Mouse (Mus musculus) forebrain, embryonic 10.5 days (tissue): ENCODE data around the gene Armc2. TPM values are rescaled to one million over a fixed set of nuclear protein-coding genes. Genes with fewer than 3 reads are reported as not detected.
"Not testable (repeated sequence)": the region's sequence is repeated elsewhere in the genome, so short reads cannot be mapped to it uniquely, and the experiment has no call there.

Experiments used
- DNase-seq: peaks from one replicate; pipeline ENCODE4 v3.0.0-alpha.2; 2017; ENCODE audit warnings: low spot score; ENCODE audit errors: extremely low spot score
- H3K27ac ChIP-seq: fragments of 300-500 bp; sonication (generic); 2 replicates; pipeline ENCODE4 v1.5.1; 2016; ENCODE audit warnings: mild to moderate bottlenecking
- H3K27me3 ChIP-seq: fragments of 300-500 bp; sonication (generic); 2 replicates; pipeline ENCODE4 v1.6.1; 2016; ENCODE audit warnings: mild to moderate bottlenecking; ENCODE audit not compliant: poor library complexity, severe bottlenecking
- H3K36me3 ChIP-seq: fragments of 300-500 bp; sonication (generic); replicated peaks from 2 replicates; pipeline ENCODE4 v1.6.1; 2016; ENCODE audit warnings: mild to moderate bottlenecking, moderate library complexity
- H3K4me1 ChIP-seq: fragments of 300-500 bp; sonication (generic); 2 replicates; pipeline ENCODE4 v1.6.1; 2016
- H3K4me3 ChIP-seq: fragments of 300-500 bp; sonication (generic); 2 replicates; pipeline ENCODE4 v1.5.1; 2016; ENCODE audit warnings: mild to moderate bottlenecking, moderate library complexity
- H3K9me3 ChIP-seq: fragments of 300-500 bp; sonication (generic); 2 replicates; pipeline ENCODE4 v1.6.1; 2016; ENCODE audit warnings: mild to moderate bottlenecking, moderate library complexity
- WGBS: fragments of 180-500 bp; shearing (Covaris S2); methylation state at CpG from one replicate; pipeline ENCODE4 v1.1.7; 2016; 5-methylcytosine and 5-hydroxymethylcytosine counted together
- polyA plus RNA-seq: library from polyadenylated mRNA; unstranded; fragments of >200 nt; fragmentation: Nextera tagmentation; extraction: Ambion mirVana; gene quantifications from 2 replicates; pipeline ENCODE4 v1.2.1, GENCODE M21; 2016

Armc2 gene
- polyA plus RNA-seq, 1 experiment from 2014 or later = 3.0 TPM

DNA sequence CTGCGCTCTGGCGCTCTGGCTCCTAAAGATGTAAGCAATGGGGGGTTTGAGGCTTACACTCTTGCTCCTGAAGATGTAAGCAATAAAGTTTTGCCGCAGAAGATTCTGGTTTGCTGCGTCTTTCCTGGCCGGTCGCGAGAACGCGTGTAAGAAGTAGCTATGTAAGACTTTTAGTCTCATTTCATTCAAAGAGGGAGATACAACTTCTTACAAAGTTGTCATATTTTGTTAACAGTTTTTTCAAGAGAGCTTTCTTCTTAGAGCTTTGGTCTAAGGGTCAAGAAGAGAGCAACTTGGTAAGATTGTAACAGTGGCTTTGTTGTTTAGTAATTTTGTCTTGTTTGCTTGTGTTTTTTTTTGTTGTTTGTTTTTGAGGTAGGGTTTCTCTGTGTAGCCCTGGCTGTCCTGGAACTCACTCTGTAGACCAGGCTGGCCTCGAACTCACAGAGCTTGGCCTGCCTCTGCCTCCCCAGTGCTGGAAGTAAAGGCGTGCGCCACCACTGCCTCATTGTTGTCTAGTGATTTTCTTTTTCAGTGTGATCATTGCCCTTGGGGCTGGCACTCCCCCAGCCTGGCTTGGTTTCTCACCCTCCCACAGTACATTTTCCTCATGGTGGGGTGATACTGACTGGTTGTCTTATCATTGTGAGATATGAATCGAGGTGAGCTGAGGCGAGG, 65.3 kb downstream of the Armc2 start:
- Histone ChIP-seq H3K4me1 (no peaks in the 10 kb centered on the region), H3K36me3 (no peaks in the 10 kb centered on the region), H3K27me3 (no peaks in the 10 kb centered on the region), H3K9me3 (no peaks in the 10 kb centered on the region), H3K4me3 (no peak overlapping the region), H3K27ac (no peak overlapping the region)
- WGBS = 95% methylated on average over 14 of the region's 14 CpGs
- DNase-seq = no peak

GRCm38 (mm10) chr10:41952354-41952753, 65.9 kb downstream of the Armc2 start:
- not testable (repeated sequence) for H3K4me3 ChIP-seq, H3K9me3 ChIP-seq, H3K36me3 ChIP-seq, H3K4me1 ChIP-seq, H3K27ac ChIP-seq, H3K27me3 ChIP-seq, DNase-seq
- 97% methylated on average over 9 of the region's 10 CpGs for WGBS

DNA sequence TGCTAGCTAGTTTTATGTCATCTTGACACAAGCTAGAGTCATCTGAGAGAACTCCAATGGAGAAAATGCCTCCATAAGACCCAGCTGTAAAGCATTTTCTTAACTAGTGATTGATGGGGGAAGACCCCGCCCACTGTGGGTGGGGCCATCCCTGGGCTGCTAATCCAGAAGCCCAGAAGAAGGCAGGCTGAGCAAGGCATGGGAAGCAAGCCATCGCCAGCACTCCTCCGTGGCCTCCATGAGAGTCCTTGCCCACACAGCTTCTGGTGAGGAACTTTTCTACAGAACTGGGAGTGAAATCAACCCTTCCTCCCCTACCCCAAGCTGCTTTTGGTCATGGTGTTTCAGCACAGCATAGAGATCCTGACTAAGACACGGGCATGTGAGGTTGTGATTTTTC, 79.2 kb downstream of the Armc2 start:
- Histone ChIP-seq H3K9me3 (no peaks in the 10 kb centered on the region), H3K36me3 (no peaks in the 10 kb centered on the region), H3K4me1 (peaks cover 35% of the 10 kb centered on the region), H3K4me3 (no peak overlapping the region), H3K27me3 (no peaks in the 10 kb centered on the region; the same call in 1 of the 2 replicates), H3K27ac (no peak overlapping the region)
- WGBS = 79% methylated on average over 4 of the region's 4 CpGs
- DNase-seq = no peak

- H3K4me3 ChIP-seq = no peak overlapping the region
- no peak for DNase-seq
- no peaks in the 10 kb centered on the region for H3K36me3 ChIP-seq
- H3K4me1 ChIP-seq = peaks cover 35% of the 10 kb centered on the region
- WGBS = 79% methylated on average over 4 of the region's 4 CpGs
- peak overlapping the region; percentile 44; the same call in 1 of the 2 replicates for H3K27ac ChIP-seq
- H3K9me3 ChIP-seq = no peaks in the 10 kb centered on the region
- H3K27me3 ChIP-seq = no peaks in the 10 kb centered on the region; the same call in 1 of the 2 replicates
These were observed 81.1 kb downstream of the Armc2 start for GRCm38 (mm10) chr10:41937176-41937575.

DNA sequence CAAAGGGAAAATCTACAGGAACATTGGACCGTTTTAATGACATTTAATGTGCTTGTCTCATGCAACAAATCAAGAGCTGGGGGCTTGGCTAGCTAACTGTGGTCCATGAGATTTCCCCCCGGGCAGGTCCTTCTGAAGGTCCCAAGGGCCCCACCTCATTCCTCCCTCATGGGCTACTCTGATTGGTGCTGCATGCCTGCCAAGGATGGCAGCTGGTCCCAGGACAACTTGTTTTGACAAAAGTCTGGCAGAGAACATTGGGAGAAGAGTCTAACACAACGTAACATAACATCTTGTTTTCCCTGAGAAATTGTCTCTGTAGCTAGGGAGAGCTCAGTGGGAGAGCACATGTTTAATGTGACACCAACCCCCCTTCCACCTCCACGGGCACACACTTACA, 82.1 kb downstream of the Armc2 start:
- no peak overlapping the region for H3K27ac ChIP-seq
- peaks cover 38% of the 10 kb centered on the region for H3K4me1 ChIP-seq
- DNase-seq = no peak
- H3K9me3 ChIP-seq = no peaks in the 10 kb centered on the region
- H3K27me3 ChIP-seq = no peaks in the 10 kb centered on the region; the same call in 1 of the 2 replicates
- no peaks in the 10 kb centered on the region for H3K36me3 ChIP-seq
- H3K4me3 ChIP-seq = no peak overlapping the region
- 89% methylated on average over 4 of the region's 4 CpGs for WGBS

- Histone ChIP-seq H3K9me3 (no peaks in the 10 kb centered on the region), H3K27ac (0 out of 2 replicates have a peak overlapping the region, but pooled peaks have one; percentile 78), H3K4me3 (no peak overlapping the region), H3K27me3 (no peaks in the 10 kb centered on the region; the same call in 1 of the 2 replicates), H3K36me3 (no peaks in the 10 kb centered on the region), H3K4me1 (peaks cover 38% of the 10 kb centered on the region)
- DNase-seq = no peak
These were observed 82.8 kb downstream of the Armc2 start for GRCm38 (mm10) chr10:41935476-41935829.

GRCm38 (mm10) chr10:41934633-41935475, 83.4 kb downstream of the Armc2 start:
- Histone ChIP-seq H3K4me3 (peak overlapping the region; percentile 36), H3K27me3 (no peaks in the 10 kb centered on the region; the same call in 1 of the 2 replicates), H3K4me1 (peaks cover 38% of the 10 kb centered on the region), H3K9me3 (no peaks in the 10 kb centered on the region), H3K27ac (peak overlapping the region; percentile 78), H3K36me3 (no peaks in the 10 kb centered on the region)
- 23% methylated on average over 21 of the region's 21 CpGs for WGBS
- peak; percentile 34 for DNase-seq

- DNase-seq = peak; percentile 44
- H3K27me3 ChIP-seq = no peaks in the 10 kb centered on the region; the same call in 1 of the 2 replicates
- H3K27ac ChIP-seq = no peak overlapping the region
- WGBS = 68% methylated on average over 6 of the region's 6 CpGs
- H3K36me3 ChIP-seq = no peaks in the 10 kb centered on the region
- peaks cover 38% of the 10 kb centered on the region for H3K4me1 ChIP-seq
- H3K4me3 ChIP-seq = no peak overlapping the region
- no peaks in the 10 kb centered on the region for H3K9me3 ChIP-seq
These were observed 84.7 kb downstream of the Armc2 start for GRCm38 (mm10) chr10:41933536-41933935.

GRCm38 (mm10) chr10:41932943-41933342, 85.3 kb downstream of the Armc2 start:
- Histone ChIP-seq H3K4me3 (no peak overlapping the region), H3K36me3 (no peaks in the 10 kb centered on the region), H3K9me3 (no peaks in the 10 kb centered on the region), H3K4me1 (peaks cover 38% of the 10 kb centered on the region), H3K27ac (no peak overlapping the region), H3K27me3 (no peaks in the 10 kb centered on the region; the same call in 1 of the 2 replicates)
- 91% methylated on average over 5 of the region's 5 CpGs for WGBS
- no peak for DNase-seq

GRCm38 (mm10) chr10:41931962-41932361, 86.3 kb downstream of the Armc2 start:
- no peaks in the 10 kb centered on the region for H3K9me3 ChIP-seq
- DNase-seq = no peak
- H3K36me3 ChIP-seq = no peaks in the 10 kb centered on the region
- 87% methylated on average over 12 of the region's 12 CpGs for WGBS
- H3K4me1 ChIP-seq = peaks cover 33% of the 10 kb centered on the region
- no peak overlapping the region for H3K27ac ChIP-seq
- no peak overlapping the region for H3K4me3 ChIP-seq
- H3K27me3 ChIP-seq = no peaks in the 10 kb centered on the region; the same call in 1 of the 2 replicates

DNA sequence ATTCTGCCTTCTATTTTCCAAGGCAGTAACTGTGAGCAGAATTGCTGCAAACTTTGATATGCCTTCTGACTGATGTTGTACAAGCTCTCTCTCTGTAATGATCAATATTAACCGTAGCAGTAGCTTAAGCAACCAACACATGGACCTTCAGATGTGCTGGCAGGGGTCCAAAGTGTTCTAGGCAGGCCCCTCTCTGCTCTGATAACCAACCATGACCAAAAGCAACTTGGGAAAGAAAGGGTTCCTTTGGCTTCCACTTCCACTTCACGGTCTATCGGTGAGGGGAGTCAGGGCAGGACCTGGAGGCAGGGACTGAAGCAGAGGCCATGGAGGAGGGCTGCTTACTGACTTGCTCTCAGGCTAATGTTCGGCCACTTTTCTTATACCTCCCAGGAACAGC, 87.3 kb downstream of the Armc2 start:
- Histone ChIP-seq H3K36me3 (no peaks in the 10 kb centered on the region), H3K4me3 (no peak overlapping the region), H3K9me3 (no peaks in the 10 kb centered on the region), H3K27ac (no peak overlapping the region), H3K4me1 (peaks cover 27% of the 10 kb centered on the region), H3K27me3 (no peaks in the 10 kb centered on the region; the same call in 1 of the 2 replicates)
- WGBS = 75% methylated on average over 4 of the region's 4 CpGs
- no peak for DNase-seq

DNA sequence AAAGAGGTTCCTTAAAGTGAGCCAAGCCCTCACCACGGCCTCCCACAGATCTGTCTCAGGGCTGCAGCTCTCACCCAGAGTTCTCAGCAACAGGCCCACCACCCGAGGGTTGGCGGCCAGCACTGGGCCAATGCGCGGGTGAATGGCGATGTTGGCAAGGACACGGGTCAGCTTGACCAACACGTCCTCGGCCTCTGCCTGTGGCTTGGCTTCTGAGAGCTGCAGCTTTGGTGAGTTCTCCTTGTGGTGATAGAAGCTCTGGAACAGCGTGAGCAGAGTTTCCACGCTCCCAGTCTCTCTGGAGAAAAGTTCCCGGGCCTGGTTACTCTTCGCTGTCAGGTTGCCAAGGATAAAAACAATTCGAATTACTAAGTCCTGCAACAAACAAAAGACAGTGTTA, 91.5 kb downstream of the Armc2 start:
- WGBS = 87% methylated on average over 14 of the region's 14 CpGs

More for the DNA sequence above, 91.5 kb downstream of the Armc2 start:
- DNase-seq = no peak
- Histone ChIP-seq H3K9me3 (no peaks in the 10 kb centered on the region), H3K27me3 (no peaks in the 10 kb centered on the region), H3K36me3 (no peaks in the 10 kb centered on the region), H3K4me1 (peaks cover 10% of the 10 kb centered on the region; the same call in 1 of the 2 replicates), H3K27ac (0 out of 2 replicates have a peak overlapping the region, but pooled peaks have one; percentile 26), H3K4me3 (no peak overlapping the region)
